ENCODE assay signal across 9 mouse cellular contexts in the genomic region with DNA sequence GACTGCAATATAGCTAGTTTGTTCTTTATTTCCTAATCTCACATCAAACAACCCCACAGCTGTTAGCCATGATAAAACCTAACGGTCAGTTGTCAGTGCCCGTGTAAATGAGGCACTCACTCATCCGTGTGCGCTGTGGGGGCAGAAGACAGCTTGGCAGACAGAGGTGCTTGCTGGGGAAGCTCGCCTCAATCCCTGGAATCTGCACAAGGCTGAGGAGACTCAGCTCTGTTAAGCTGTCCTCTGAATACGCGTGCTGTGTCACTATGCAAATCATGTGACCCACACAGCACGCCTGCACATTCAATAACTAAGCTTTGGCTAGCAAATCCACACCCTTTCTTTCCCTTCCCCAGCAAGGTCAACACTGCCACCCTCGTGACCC. TPM values are rescaled to one million over a fixed set of nuclear protein-coding genes. Genes with fewer than 3 reads are reported as not detected.
DNase-seq lines count a peak whose midpoint lies in the region; ATAC-seq and TF ChIP-seq lines count a peak whose summit lies in the region.
"Had no signal": no experiment of that assay in that cellular context is flagged by ENCODE, and none has a peak within 500 bp of the region (broad histone marks: within the 10 kb centered on the region; RNA-seq: fewer than 3 reads in every experiment).

No protein-coding gene starts in this region.

- H3K9ac ChIP-seq in embryonic facial prominence, embryonic 12.5 days: no peak overlapping the region
- no peak overlapping the region for H3K9ac ChIP-seq in midbrain, embryonic 11.5 days (ENCODE audit: low read length)
- H3K9ac ChIP-seq: neural tube, embryonic 12.5 days had no signal

- no peaks in the 10 kb centered on the region for H3K9me3 ChIP-seq in embryonic facial prominence, embryonic 12.5 days
- H3K9me3 ChIP-seq in midbrain, embryonic 11.5 days (ENCODE audit: control insufficient read depth, low read length): no peaks in the 10 kb centered on the region
- H3K9me3 ChIP-seq: neural tube, embryonic 12.5 days had no signal

- WGBS in embryonic facial prominence, embryonic 12.5 days: 50% methylated on average over 9 of the region's 9 CpGs
- WGBS in midbrain, embryonic 11.5 days: 23% methylated on average over 9 of the region's 9 CpGs

- ATAC-seq in embryonic facial prominence, embryonic 12.5 days (ENCODE audit: insufficient number of reproducible peaks, insufficient read depth, low FRiP score, low TSS enrichment): 0 out of 2 replicates have a peak, but pooled peaks have one; percentile 24
- peak; percentile 80 for ATAC-seq in midbrain, embryonic 11.5 days (ENCODE audit: low FRiP score)

- no peak for TF ChIP-seq CTCF in layer of hippocampus, adult 2 months (conservative IDR thresholded peaks at IDR 0.05)

- peak overlapping the region; percentile 43 for H3K27ac ChIP-seq in layer of hippocampus, adult 2 months
- H3K27ac ChIP-seq in embryonic facial prominence, embryonic 12.5 days: no peak overlapping the region
- H3K27ac ChIP-seq in midbrain, embryonic 11.5 days (ENCODE audit: low read depth, low read length): no peak overlapping the region
- H3K27ac ChIP-seq: neural tube, embryonic 12.5 days had no signal

- H3K4me3 ChIP-seq in layer of hippocampus, adult 2 months: no peak overlapping the region
- H3K4me3 ChIP-seq in embryonic facial prominence, embryonic 12.5 days: no peak overlapping the region
- H3K4me3 ChIP-seq in midbrain, embryonic 11.5 days (ENCODE audit: low read depth, low read length): no peak overlapping the region
- H3K4me3 ChIP-seq: neural tube, embryonic 12.5 days had no signal

- no peaks in the 10 kb centered on the region for H3K36me3 ChIP-seq in embryonic facial prominence, embryonic 12.5 days
- no peaks in the 10 kb centered on the region for H3K36me3 ChIP-seq in midbrain, embryonic 11.5 days (ENCODE audit: control insufficient read depth, insufficient read depth, low read length)
- H3K36me3 ChIP-seq: neural tube, embryonic 12.5 days had no signal

- no peaks in the 10 kb centered on the region for H3K4me1 ChIP-seq in embryonic facial prominence, embryonic 12.5 days
- peaks cover 19% of the 10 kb centered on the region for H3K4me1 ChIP-seq in midbrain, embryonic 11.5 days (ENCODE audit: control insufficient read depth, insufficient read depth, low read length)

- no peaks in the 10 kb centered on the region for H3K27me3 ChIP-seq in embryonic facial prominence, embryonic 12.5 days
- H3K27me3 ChIP-seq in midbrain, embryonic 11.5 days (ENCODE audit: control insufficient read depth, insufficient read depth, low read length): no peaks in the 10 kb centered on the region
- H3K27me3 ChIP-seq: neural tube, embryonic 12.5 days had no signal

- H3K4me2 ChIP-seq in embryonic facial prominence, embryonic 12.5 days (replicated peaks): no peak overlapping the region
- H3K4me2 ChIP-seq in midbrain, embryonic 11.5 days: no peak overlapping the region
- H3K4me2 ChIP-seq: neural tube, embryonic 12.5 days had no signal

- DNase-seq in layer of hippocampus, adult 2 months (ENCODE audit: low spot score in 2 of 2): no peak
- no peak for DNase-seq in layer of hippocampus, postnatal 25 days (ENCODE audit: extremely low spot score in 1 of 2, low spot score in 1 of 2)
- peak; percentile 30 to 38 for DNase-seq in kidney, adult 8-10 months
- no peak for DNase-seq in midbrain, embryonic 11.5 days (ENCODE audit: low spot score, missing footprints)
- no peak for DNase-seq in spleen, adult 18-20 months
- no peak for DNase-seq in T-cell, adult 2 months (ENCODE audit: low spot score)
- no peak for DNase-seq in embryo, embryonic 9.5 days (ENCODE audit: extremely low spot score)

RNA-seq across cellular contexts. Expression of a gene that starts 17.9 kb away (rescaled TPM):
- 100 to 1,000 TPM; 105 to 110 TPM for total RNA-seq in layer of hippocampus, adult 2 months (2021)
- 10 to 100 TPM; 84.0 to 96.2 TPM for total RNA-seq in layer of hippocampus, postnatal 25 days (2021)
- polyA plus RNA-seq in embryonic facial prominence, embryonic 12.5 days (2016; fragmentation: Nextera tagmentation; extraction: Ambion mirVana): 35.2 and 38.4 TPM in 2 replicates
- 29.5 and 30.3 TPM in 2 replicates for polyA plus RNA-seq in midbrain, embryonic 11.5 days (2014; fragmentation: Nextera tagmentation; extraction: Ambion mirVana)

Comparison
In these comparisons a context has a peak if more than half of its experiments do, and no peak if none do; other contexts are left out.
1. DNase-seq: peak in kidney, adult 8-10 months (2 of 2); none in layer of hippocampus, adult 2 months (0 of 2), layer of hippocampus, postnatal 25 days (0 of 2), midbrain, embryonic 11.5 days (single experiment), spleen, adult 18-20 months (0 of 2), T-cell, adult 2 months (single experiment) and embryo, embryonic 9.5 days (single experiment).